Mouse (Mus musculus) MEL (cell line): ENCODE results near the gene Larp7.

Source experiments
- CTCF ChIP-seq, 3 experiments: IDR thresholded peaks in 2 of 3; conservative IDR thresholded peaks in 1 of 3; 2 replicates each; pipeline ENCODE4 v1.5.1; 2011 to 2012; ENCODE audit warnings: low read length in 3 of 3, low read depth in 2 of 3, mild to moderate bottlenecking in 2 of 3, improper control_type of control experiment in 1 of 3, inconsistent platforms in 1 of 3, mixed read lengths in 1 of 3, moderate library complexity in 1 of 3; ENCODE audit not compliant: control insufficient read depth in 1 of 3, insufficient read depth in 1 of 3, poor library complexity in 1 of 3, severe bottlenecking in 1 of 3
- POLR2A ChIP-seq, 2 experiments: IDR thresholded peaks; 2 replicates each; pipeline ENCODE4 v1.6.1; 2011 to 2012; ENCODE audit warnings: low read length in 2 of 2, mild to moderate bottlenecking in 2 of 2, control low read depth in 1 of 2, improper control_type of control experiment in 1 of 2, low read depth in 1 of 2, moderate library complexity in 1 of 2; ENCODE audit not compliant: control insufficient read depth in 1 of 2, insufficient read depth in 1 of 2, poor library complexity in 1 of 2
- ZC3H11A ChIP-seq: IDR thresholded peaks from 2 replicates; pipeline ENCODE4 v1.6.1; 2012; ENCODE audit warnings: low read depth, mild to moderate bottlenecking, inconsistent platforms, low read length, improper control_type of control experiment

DNA sequence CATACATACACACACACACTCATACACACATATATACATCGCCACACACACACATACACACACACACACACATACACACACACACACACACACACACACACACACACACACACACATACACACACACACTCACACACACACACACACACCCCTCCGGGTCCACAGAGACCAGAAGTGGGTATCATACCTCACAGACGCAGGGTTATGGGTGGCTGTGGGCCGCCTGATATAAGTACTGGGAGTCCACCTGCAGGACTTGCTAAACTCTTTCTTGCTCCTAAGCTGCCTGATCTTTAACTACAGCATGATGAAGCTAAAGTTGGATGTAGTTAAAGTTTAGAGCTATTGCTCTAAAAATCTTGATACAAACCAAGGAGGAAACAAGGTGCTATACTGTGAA is 23.3 kb downstream of the Larp7 start:
- TF ChIP-seq ZC3H11A (no peak), POLR2A (IDR thresholded peaks at IDR 0.05; ENCODE audit: control insufficient read depth in 1 of 2, insufficient read depth in 1 of 2, low read depth in 1 of 2, low read length in 2 of 2, poor library complexity in 1 of 2) (no peak), CTCF (IDR thresholded peaks at IDR 0.05 in 2 of 3, conservative IDR thresholded peaks at IDR 0.05 in 1 of 3; ENCODE audit: control insufficient read depth in 1 of 3, insufficient read depth in 1 of 3, low read depth in 2 of 3, low read length in 3 of 3, poor library complexity in 1 of 3, severe bottlenecking in 1 of 3) (no peak)
